Comparison of ENCODE assay signal across 28 mouse cellular contexts in genomic region chr3:50574388-50574787, GRCm38 (mm10).
"Had no signal": no experiment of that assay in that cellular context is flagged by ENCODE, and none has a peak within 500 bp of the region (broad histone marks: within the 10 kb centered on the region; RNA-seq: fewer than 3 reads in every experiment).

No protein-coding gene starts in this region.

- ATAC-seq: forebrain, embryonic 13.5 days; forebrain, embryonic 14.5 days; forebrain, embryonic 15.5 days; forebrain, embryonic 16.5 days; forebrain, postnatal 0 days had no signal

- H3K27ac ChIP-seq: embryonic facial prominence, embryonic 10.5 days; embryonic facial prominence, embryonic 12.5 days; embryonic facial prominence, embryonic 13.5 days; embryonic facial prominence, embryonic 15.5 days; forebrain, embryonic 10.5 days; forebrain, embryonic 12.5 days; forebrain, embryonic 13.5 days; forebrain, embryonic 15.5 days; gastrocnemius, adult 2 months; heart, adult 2 months had no signal

- H3K9me3 ChIP-seq: embryonic facial prominence, embryonic 10.5 days; embryonic facial prominence, embryonic 12.5 days; embryonic facial prominence, embryonic 13.5 days; embryonic facial prominence, embryonic 15.5 days; forebrain, embryonic 13.5 days; forebrain, embryonic 15.5 days had no signal

- H3K27me3 ChIP-seq: embryonic facial prominence, embryonic 12.5 days; embryonic facial prominence, embryonic 13.5 days; embryonic facial prominence, embryonic 15.5 days; forebrain, embryonic 12.5 days; forebrain, embryonic 13.5 days; forebrain, embryonic 15.5 days had no signal

- H3K36me3 ChIP-seq: embryonic facial prominence, embryonic 10.5 days; embryonic facial prominence, embryonic 12.5 days; embryonic facial prominence, embryonic 13.5 days; embryonic facial prominence, embryonic 15.5 days; forebrain, embryonic 10.5 days; forebrain, embryonic 12.5 days; forebrain, embryonic 15.5 days had no signal

- H3K4me2 ChIP-seq: embryonic facial prominence, embryonic 12.5 days; embryonic facial prominence, embryonic 13.5 days; embryonic facial prominence, embryonic 15.5 days; forebrain, embryonic 12.5 days; forebrain, embryonic 13.5 days; forebrain, embryonic 15.5 days had no signal

- H3K4me3 ChIP-seq: embryonic facial prominence, embryonic 10.5 days; embryonic facial prominence, embryonic 12.5 days; embryonic facial prominence, embryonic 13.5 days; embryonic facial prominence, embryonic 15.5 days; erythroblast, embryonic 14.5 days; forebrain, embryonic 10.5 days; forebrain, embryonic 12.5 days; forebrain, embryonic 13.5 days; forebrain, embryonic 15.5 days; gastrocnemius, adult 2 months; heart, adult 2 months had no signal

- DNase-seq: cerebellum, adult 8-10 months; cerebellum, adult 9-10 months; cerebellum, adult 9-11 months; cerebellum, postnatal 10 days; cerebellum, postnatal 14 days; cerebellum, postnatal 25 days; cerebellum, postnatal 36 days; embryo, embryonic 11 days; forebrain, postnatal 0 days; gastrocnemius, adult 2 months; gastrocnemius, postnatal 10 days; gastrocnemius, postnatal 14 days; gastrocnemius, postnatal 25 days; gastrocnemius, postnatal 36 days; heart, adult 11 months; heart, adult 18-20 months; heart, adult 2 months had no signal

- H3K4me1 ChIP-seq: embryonic facial prominence, embryonic 10.5 days; embryonic facial prominence, embryonic 12.5 days; embryonic facial prominence, embryonic 15.5 days; forebrain, embryonic 10.5 days; forebrain, embryonic 12.5 days; forebrain, embryonic 13.5 days; forebrain, embryonic 15.5 days had no signal

- H3K9ac ChIP-seq: embryonic facial prominence, embryonic 12.5 days; embryonic facial prominence, embryonic 13.5 days; embryonic facial prominence, embryonic 15.5 days; forebrain, embryonic 12.5 days; forebrain, embryonic 13.5 days; forebrain, embryonic 15.5 days; forebrain, postnatal 0 days had no signal
